In the genomic region with DNA sequence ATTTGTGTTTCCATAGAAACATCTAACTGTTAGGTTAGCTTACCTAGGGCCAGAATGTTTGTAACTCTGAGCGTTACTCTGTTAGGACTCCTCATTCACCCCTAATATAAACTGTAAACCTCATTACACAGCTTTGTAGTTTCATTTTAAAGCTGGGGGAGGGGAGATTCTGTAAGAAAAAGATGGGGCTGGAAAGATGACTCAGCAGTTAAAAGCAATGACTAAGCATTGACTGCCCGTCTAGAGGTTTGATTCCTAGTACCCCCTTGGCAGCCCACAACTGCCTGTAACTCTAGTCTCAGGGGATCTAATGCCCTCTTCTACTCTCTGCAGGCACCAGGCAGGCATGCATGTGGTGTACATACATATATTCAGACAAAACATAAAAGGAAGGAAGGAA, we compare ENCODE assay signal across 27 mouse cellular contexts. TPM values are rescaled to one million over a fixed set of nuclear protein-coding genes. Genes with fewer than 3 reads are reported as not detected.
A peak's percentile ranks its signal among the peaks of the same experiment; 100 is the strongest.
DNase-seq lines count a peak whose midpoint lies in the region; ATAC-seq and TF ChIP-seq lines count a peak whose summit lies in the region.
"Had no signal": no experiment of that assay in that cellular context is flagged by ENCODE, and none has a peak within 500 bp of the region (broad histone marks: within the 10 kb centered on the region; RNA-seq: fewer than 3 reads in every experiment).

No protein-coding gene starts in this region.

- no peaks in the 10 kb centered on the region for H3K4me1 ChIP-seq in forebrain, embryonic 14.5 days (ENCODE audit: control insufficient read depth, insufficient read depth, low read length)
- H3K4me1 ChIP-seq: embryonic facial prominence, embryonic 15.5 days; forebrain, embryonic 15.5 days; heart, embryonic 12.5 days; intestine, embryonic 15.5 days had no signal

- 69% methylated on average over 2 of the region's 2 CpGs for WGBS in forebrain, embryonic 14.5 days

- H3K36me3 ChIP-seq in myocyte (ENCODE audit: control insufficient read depth, insufficient read depth): no peaks in the 10 kb centered on the region
- H3K36me3 ChIP-seq in forebrain, embryonic 14.5 days (ENCODE audit: control insufficient read depth, insufficient read depth, low read length): no peaks in the 10 kb centered on the region
- H3K36me3 ChIP-seq: embryonic facial prominence, embryonic 15.5 days; forebrain, embryonic 10.5 days; forebrain, embryonic 15.5 days; heart, embryonic 12.5 days; hindbrain, embryonic 10.5 days; intestine, embryonic 15.5 days had no signal

- H3ac ChIP-seq in myocyte (ENCODE audit: control insufficient read depth, insufficient read length): no peak overlapping the region

- H3K4me2 ChIP-seq in myocyte (ENCODE audit: low read depth): peak overlapping the region; percentile 2
- H3K4me2 ChIP-seq in forebrain, embryonic 14.5 days (ENCODE audit: low read length): no peak overlapping the region
- H3K4me2 ChIP-seq: embryonic facial prominence, embryonic 15.5 days; forebrain, embryonic 15.5 days; heart, embryonic 12.5 days; hindbrain, embryonic 14.5 days; intestine, embryonic 15.5 days had no signal

- DNase-seq in 3T3-L1 (ENCODE audit: low read depth, low spot score) (peak; percentile 50), ES-CJ7 (ENCODE audit: low read depth, low spot score) (peak; percentile 26), NIH3T3 (ENCODE audit: low read depth) (peak; percentile 21)
- no peak for DNase-seq in cerebellum, postnatal 25 days
- DNase-seq in layer of hippocampus, postnatal 14 days (ENCODE audit: low spot score in 2 of 2): no peak
- no peak for DNase-seq in forebrain, embryonic 14.5 days (ENCODE audit: low spot score)
- DNase-seq: adrenal gland, postnatal 10 days; cerebellum, adult 18-20 months; cerebellum, postnatal 10 days; embryo, embryonic 11 days; kidney, adult 18-20 months had no signal

- no peak overlapping the region for H3K9ac ChIP-seq in forebrain, embryonic 14.5 days (ENCODE audit: low read length)
- H3K9ac ChIP-seq: embryonic facial prominence, embryonic 15.5 days; forebrain, embryonic 15.5 days; heart, embryonic 12.5 days; hindbrain, embryonic 14.5 days; intestine, embryonic 15.5 days had no signal

- TF ChIP-seq POLR2A in myocyte (IDR thresholded peaks at IDR 0.05; ENCODE audit: insufficient read length, low read depth): no peak

- H3K79me2 ChIP-seq in myocyte (ENCODE audit: control insufficient read depth, insufficient read depth): no peaks in the 10 kb centered on the region

- no peaks in the 10 kb centered on the region for H3K27me3 ChIP-seq in myocyte (ENCODE audit: control insufficient read depth, insufficient read depth, insufficient read length)
- H3K27me3 ChIP-seq in forebrain, embryonic 14.5 days (replicated peaks; ENCODE audit: control insufficient read depth, insufficient read depth, low read length): no peaks in the 10 kb centered on the region
- H3K27me3 ChIP-seq: embryonic facial prominence, embryonic 15.5 days; forebrain, embryonic 15.5 days; heart, embryonic 12.5 days; intestine, embryonic 15.5 days had no signal

- ATAC-seq in forebrain, embryonic 14.5 days: no peak
- ATAC-seq: forebrain, embryonic 15.5 days; intestine, embryonic 15.5 days had no signal

- H3K27ac ChIP-seq in forebrain, embryonic 14.5 days (ENCODE audit: low read depth, low read length): no peak overlapping the region
- H3K27ac ChIP-seq: embryonic facial prominence, embryonic 15.5 days; forebrain, embryonic 10.5 days; forebrain, embryonic 15.5 days; hindbrain, embryonic 10.5 days; hindbrain, embryonic 14.5 days; intestine, embryonic 15.5 days had no signal

- no peaks in the 10 kb centered on the region for H3K9me3 ChIP-seq in forebrain, embryonic 14.5 days (replicated peaks; ENCODE audit: control insufficient read depth, low read length)
- H3K9me3 ChIP-seq: embryonic facial prominence, embryonic 15.5 days; forebrain, embryonic 10.5 days; forebrain, embryonic 15.5 days; heart, embryonic 12.5 days; hindbrain, embryonic 10.5 days; intestine, embryonic 15.5 days had no signal

- no peak overlapping the region for H3K4me3 ChIP-seq in myocyte
- H3K4me3 ChIP-seq in forebrain, embryonic 14.5 days (ENCODE audit: low read depth, low read length): no peak overlapping the region
- H3K4me3 ChIP-seq: embryonic facial prominence, embryonic 15.5 days; erythroblast, embryonic 14.5 days; forebrain, embryonic 10.5 days; forebrain, embryonic 15.5 days; heart, embryonic 12.5 days; hindbrain, embryonic 10.5 days; intestine, embryonic 15.5 days had no signal

TF ChIP-seq in myocyte, 11 proteins besides CTCF, POLR2A, EP300 and RAD21:
- no peak for TF ChIP-seq USF1 (IDR thresholded peaks at IDR 0.05; ENCODE audit: low read depth)
- no peak for TF ChIP-seq E2F4 (IDR thresholded peaks at IDR 0.05; ENCODE audit: insufficient read depth)
- no peak for TF ChIP-seq CEBPB (IDR thresholded peaks at IDR 0.05; ENCODE audit: insufficient read depth, poor library complexity, severe bottlenecking)
- no peak for TF ChIP-seq MYOD1 (IDR thresholded peaks at IDR 0.05; ENCODE audit: control insufficient read depth in 1 of 3, insufficient read length in 2 of 3, low read depth in 2 of 3)
- no peak for TF ChIP-seq TCF12 (IDR thresholded peaks at IDR 0.05; ENCODE audit: insufficient read depth, poor library complexity, severe bottlenecking)
- TF ChIP-seq MAX (IDR thresholded peaks at IDR 0.05; ENCODE audit: low read depth): no peak
- TF ChIP-seq MYOG (IDR thresholded peaks at IDR 0.05; ENCODE audit: control insufficient read depth in 1 of 3, insufficient read depth in 1 of 3, insufficient read length in 2 of 3, low read depth in 2 of 3): no peak

RNA-seq across cellular contexts. Expression of a gene that starts 2.1 kb away (rescaled TPM):
- polyA plus RNA-seq in myocyte (2012; fragmentation: generic; extraction: Trizol): not detected
- total RNA-seq in layer of hippocampus, postnatal 14 days (2021): not detected
- not detected in 2 replicates for polyA plus RNA-seq in forebrain, embryonic 14.5 days (2014; fragmentation: Nextera tagmentation; extraction: Ambion mirVana)
- total RNA-seq: common myeloid progenitor, adult 5-6 weeks; gastrocnemius, adult 8-10 months; gastrocnemius, postnatal 4 days; heart, adult 8-10 months; heart, postnatal 25 days had no signal
- polyA plus RNA-seq: embryonic facial prominence, embryonic 15.5 days; erythroblast, embryonic 14.5 days; forebrain, embryonic 15.5 days; heart, embryonic 12.5 days; hindbrain, embryonic 10.5 days; intestine, embryonic 15.5 days had no signal

RNA-seq across cellular contexts. Expression of a gene that starts 17.3 kb away (rescaled TPM):
- polyA plus RNA-seq in myocyte (2012; fragmentation: generic; extraction: Trizol): not detected
- not detected for total RNA-seq in layer of hippocampus, postnatal 14 days (2021)
- polyA plus RNA-seq in forebrain, embryonic 14.5 days (2014; fragmentation: Nextera tagmentation; extraction: Ambion mirVana): not detected in 2 replicates
- total RNA-seq: adrenal gland, postnatal 10 days; common myeloid progenitor, adult 5-6 weeks; gastrocnemius, adult 8-10 months; gastrocnemius, postnatal 4 days; heart, adult 8-10 months; heart, postnatal 25 days had no signal
- polyA plus RNA-seq: embryonic facial prominence, embryonic 11.5 days; embryonic facial prominence, embryonic 15.5 days; erythroblast, embryonic 14.5 days; forebrain, embryonic 10.5 days; forebrain, embryonic 15.5 days; heart, embryonic 12.5 days; heart, embryonic 16.5 days; hindbrain, embryonic 10.5 days; hindbrain, embryonic 14.5 days; intestine, embryonic 15.5 days had no signal

RNA-seq across cellular contexts. Expression of a gene that starts 36.9 kb away (rescaled TPM):
- not detected for polyA plus RNA-seq in myocyte (2012; fragmentation: generic; extraction: Trizol)
- not detected for total RNA-seq in layer of hippocampus, postnatal 14 days (2021)
- not detected in 2 replicates for polyA plus RNA-seq in forebrain, embryonic 14.5 days (2014; fragmentation: Nextera tagmentation; extraction: Ambion mirVana)
- total RNA-seq: adrenal gland, postnatal 10 days; common myeloid progenitor, adult 5-6 weeks; gastrocnemius, adult 8-10 months; gastrocnemius, postnatal 4 days; heart, adult 8-10 months; heart, postnatal 25 days had no signal
- polyA plus RNA-seq: embryonic facial prominence, embryonic 11.5 days; embryonic facial prominence, embryonic 15.5 days; erythroblast, embryonic 14.5 days; forebrain, embryonic 10.5 days; forebrain, embryonic 15.5 days; heart, embryonic 12.5 days; heart, embryonic 16.5 days; hindbrain, embryonic 10.5 days; hindbrain, embryonic 14.5 days; intestine, embryonic 15.5 days had no signal

RNA-seq across cellular contexts. Expression of a gene that starts 52.8 kb away (rescaled TPM):
- polyA plus RNA-seq in myocyte (2012; fragmentation: generic; extraction: Trizol): 2.8 TPM
- 1 to 10 TPM; 8.3 to 9.0 TPM for total RNA-seq in layer of hippocampus, postnatal 14 days (2021)
- 14.7 and 15.0 TPM in 2 replicates for polyA plus RNA-seq in forebrain, embryonic 14.5 days (2014; fragmentation: Nextera tagmentation; extraction: Ambion mirVana)

Comparison
In these comparisons a context has a peak if more than half of its experiments do, and no peak if none do; other contexts are left out.
1. DNase-seq: peak in 3T3-L1 (single experiment), ES-CJ7 (single experiment) and NIH3T3 (single experiment); none in cerebellum, postnatal 25 days (0 of 2), layer of hippocampus, postnatal 14 days (0 of 2) and forebrain, embryonic 14.5 days (single experiment).